Mouse (Mus musculus) right cerebral cortex, postnatal 14 days (tissue): ENCODE results near the gene Lsm3.
"Not testable (repeated sequence)": the region's sequence is repeated elsewhere in the genome, so short reads cannot be mapped to it uniquely, and the experiment has no call there.

ENCODE experiments used
- DNase-seq: peaks from one replicate; pipeline ENCODE4 v3.0.0; 2022

Lsm3 gene

DNA sequence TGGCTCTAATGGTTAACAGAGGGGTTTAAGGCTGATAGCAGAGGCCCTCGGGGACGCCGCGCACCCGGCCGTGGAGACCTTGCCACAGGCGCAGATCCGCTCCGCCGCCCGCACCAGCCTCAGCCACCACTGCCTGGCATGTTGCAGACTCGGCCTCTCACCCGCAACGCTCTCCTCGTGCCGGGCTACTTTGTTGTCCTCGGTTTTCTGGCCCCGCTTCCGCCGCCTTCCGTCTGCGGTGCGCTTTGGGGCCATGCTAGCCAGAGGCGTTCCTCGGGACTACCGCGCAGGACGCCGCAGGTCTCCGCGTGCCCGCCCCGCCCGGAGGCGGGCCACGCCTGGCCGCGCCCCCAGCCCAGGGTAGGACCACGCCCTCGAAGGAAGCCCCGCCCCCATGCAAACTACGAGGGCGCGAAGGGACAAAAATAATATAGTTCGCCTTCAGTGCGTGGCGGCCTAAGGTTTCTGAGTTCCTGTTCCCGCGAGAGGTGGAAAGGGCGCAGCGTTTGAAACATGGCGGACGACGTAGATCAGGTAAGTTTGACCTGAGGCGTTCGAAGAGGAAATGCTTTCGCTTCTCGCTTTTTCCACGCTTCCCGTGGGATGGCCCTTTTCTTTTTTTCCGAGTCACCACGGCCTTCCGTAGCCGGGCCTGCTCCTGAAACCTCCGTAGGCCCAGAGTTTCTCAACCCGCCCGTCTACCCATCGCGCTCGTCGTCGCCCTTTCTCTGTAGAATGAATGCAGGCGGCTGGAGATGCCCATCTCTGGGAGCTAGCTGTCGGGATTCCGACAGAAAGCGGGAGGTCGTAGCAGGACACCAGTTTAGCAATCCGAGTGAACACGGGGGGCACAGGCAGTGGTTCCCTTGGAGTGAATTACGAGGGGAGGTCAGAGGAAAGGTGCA, at the start of gene Lsm3, which contains the start of gene Xpc:
Gene Lsm3 (plus strand): TSS at position 384 of the 905 bp plus-strand sequence.
Gene Xpc (minus strand): TSS at position 344 of the 905 bp plus-strand sequence.
- peak; percentile 96 for DNase-seq

DNA sequence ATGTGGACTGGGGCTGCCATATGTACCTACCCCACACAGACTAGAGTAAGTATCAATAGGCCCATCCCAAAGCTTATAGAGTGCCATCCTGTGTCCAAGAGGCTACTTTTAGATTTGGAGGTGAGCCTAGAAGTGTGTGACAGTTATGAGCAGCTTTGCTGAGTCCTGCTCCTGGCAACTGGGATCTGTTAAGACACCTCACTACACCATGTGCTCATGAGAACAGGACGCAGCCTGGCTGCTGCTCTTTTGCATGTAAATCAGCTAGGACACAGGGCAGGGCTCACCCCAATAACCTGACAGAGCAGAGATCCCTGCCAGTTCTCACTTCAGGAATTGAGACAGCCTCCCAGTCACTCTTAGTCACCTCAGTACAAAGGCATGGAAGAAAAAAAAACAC, 48.6 kb upstream of the Lsm3 start:
- DNase-seq, result no peak

- DNase-seq, result no peak
These were observed 45.0 kb upstream of the Lsm3 start for GRCm38 (mm10) chr6:91470712-91471111.

DNA sequence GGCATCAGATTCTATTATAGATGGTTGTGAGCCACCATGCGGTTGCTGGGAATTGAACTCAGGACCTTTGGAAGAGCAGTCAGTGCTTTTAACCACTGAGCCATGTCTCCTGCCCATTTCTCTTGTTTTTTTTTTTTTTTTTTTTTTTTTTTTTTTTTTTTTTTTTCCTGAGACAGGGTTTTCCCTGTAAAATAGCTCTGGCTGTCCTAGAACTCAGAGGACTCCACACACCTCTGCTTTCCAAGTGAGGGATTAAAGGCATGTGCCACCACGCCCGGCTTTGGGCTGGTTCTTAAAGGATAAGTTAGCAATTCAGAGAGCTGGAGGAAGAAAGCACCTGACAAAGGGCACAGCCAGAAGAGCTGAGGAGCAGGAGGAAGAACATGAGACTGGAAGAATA, 44.3 kb upstream of the Lsm3 start:
- not testable (repeated sequence) for DNase-seq

DNA sequence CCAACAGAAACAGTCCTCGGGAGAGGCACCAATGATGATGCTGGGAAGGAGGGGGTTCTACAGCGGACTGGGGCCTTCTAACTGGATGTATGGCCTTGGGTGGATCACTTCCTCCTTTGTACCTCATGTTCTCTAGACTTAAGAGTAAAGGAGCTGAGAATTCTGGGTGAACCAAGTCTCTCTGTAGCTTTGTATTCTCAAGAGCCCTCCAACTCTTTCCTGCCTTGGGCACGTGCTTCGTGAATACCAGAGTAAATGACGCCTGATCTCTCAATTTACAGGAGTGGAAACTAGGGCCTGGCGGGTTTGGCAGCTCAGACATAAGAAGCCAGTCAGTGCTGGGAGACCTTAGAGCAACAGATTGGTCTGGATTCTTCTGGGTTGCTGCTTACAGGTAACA, 43.4 kb upstream of the Lsm3 start:
- no peak for DNase-seq

DNA sequence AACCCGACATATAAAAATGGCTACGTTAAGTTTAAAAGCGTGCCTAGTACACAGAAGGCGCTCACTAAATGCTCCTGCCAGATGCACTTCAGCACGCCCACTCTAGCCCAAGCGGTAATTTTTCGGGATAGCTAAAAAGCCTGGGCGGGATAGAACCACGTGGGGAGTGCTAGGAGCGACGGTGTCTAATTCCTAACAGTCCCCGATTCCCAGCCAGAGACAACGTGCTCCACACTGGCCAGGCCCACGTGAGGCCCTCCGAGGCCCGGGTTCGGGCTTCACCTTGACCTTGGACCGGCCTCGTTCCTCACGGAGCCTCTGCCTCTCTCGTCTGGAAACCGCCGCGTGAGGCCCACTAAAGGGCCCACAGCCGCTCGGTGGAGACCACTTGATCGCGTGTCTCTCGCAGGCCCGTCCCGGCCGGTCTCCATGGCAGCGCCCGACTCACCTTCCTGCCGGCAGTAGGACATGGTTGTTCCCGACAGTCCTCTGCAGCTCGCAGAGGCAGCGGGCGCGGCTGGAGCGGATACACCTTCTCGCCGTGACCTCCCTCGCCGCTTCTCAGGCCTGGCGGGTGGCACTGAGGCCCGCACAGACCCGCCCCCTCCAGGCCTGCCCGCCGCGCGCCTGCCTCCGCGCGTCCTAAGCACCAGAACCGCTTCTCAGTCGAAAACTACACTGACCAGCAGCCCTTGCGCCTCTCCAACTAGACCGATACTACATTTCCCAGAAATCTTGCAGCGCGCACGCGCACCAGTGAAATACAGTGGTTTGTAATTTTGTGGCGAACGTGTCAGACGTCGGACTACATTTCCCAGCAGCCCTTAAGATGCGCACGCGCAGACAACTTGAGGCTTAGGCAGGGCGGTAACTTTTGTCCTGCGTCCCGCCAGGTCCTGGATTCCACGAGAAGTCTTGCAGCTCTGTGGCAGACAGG, 42.6 kb upstream of the Lsm3 start, which contains the start of the genes Chchd4 and Tmem43:
Gene Chchd4 (minus strand): TSS at position 679 of the 937 bp plus-strand sequence.
Gene Tmem43 (plus strand): TSS at position 836 of the 937 bp plus-strand sequence.
- DNase-seq, result peak; percentile 97

DNA sequence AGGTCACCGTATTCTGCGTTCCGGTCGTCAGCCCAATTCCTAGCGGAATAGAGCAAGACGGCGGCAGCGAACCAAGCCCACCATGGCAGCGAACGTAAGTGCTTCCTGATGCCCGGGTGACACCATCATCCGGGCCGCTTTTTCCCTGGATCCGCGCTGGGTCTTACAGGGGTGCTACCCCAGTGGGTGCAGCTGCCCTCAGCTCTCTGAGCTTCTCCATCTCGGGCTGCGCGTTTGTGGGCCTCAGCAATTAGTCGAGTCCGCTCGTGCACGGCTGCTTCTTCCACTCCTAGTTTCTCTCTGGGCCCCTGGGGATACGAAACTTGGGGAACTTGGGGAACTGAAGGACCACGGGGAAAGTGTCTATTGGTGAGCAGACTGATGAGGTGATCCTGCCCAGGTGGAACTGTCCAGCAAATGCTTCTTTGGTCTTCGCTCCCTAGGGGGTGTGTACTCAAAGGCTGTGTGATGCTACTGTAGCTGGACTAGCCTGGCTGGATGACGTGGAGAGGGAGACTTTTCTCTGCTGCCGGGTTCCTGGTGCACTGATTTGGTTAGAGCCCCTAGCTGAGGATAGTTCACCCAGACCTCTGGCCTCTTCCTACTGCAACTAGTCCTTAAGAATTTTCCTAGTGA, 41.8 kb upstream of the Lsm3 start:
- no peak for DNase-seq

DNA sequence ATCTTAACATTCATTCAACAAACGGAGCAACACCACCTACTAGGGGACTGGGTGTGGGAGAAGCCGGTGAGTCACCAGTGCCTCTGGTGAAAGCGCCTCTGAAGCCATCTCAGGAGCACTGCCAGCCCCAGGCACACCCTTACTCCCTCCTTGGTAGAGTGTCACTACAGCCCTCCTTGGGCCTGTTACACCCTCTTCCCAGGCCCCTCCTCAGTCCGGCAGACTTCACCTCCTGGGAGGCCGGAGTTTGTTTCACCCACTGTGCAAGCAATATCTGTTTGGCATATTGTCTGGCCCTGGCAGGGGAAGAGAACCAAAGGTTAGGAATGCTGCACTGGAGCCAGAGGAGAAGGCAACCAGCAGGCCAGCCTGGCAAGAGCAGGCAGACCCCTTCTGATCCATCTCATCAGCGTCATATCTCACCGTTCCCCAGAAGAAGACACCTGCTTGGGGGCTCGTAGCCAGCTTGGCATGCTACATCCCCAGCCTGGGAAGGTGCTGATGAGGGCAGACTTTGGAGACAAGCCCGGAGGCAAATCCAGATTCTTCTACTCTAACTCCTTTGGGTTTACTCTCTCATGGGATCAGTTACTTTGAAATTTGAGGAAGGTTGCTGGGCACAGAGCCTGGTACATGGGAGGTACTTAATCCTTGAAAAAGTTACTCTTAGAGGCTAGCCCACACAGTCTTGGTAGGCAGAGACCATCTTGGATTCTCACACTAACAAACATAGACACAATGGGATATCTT, 41.1 kb upstream of the Lsm3 start:
- no peak for DNase-seq

GRCm38 (mm10) chr6:91476541-91476940, 39.2 kb upstream of the Lsm3 start:
- DNase-seq, result no peak

- no peak for DNase-seq
These were observed 32.4 kb upstream of the Lsm3 start for GRCm38 (mm10) chr6:91483371-91483770.

DNA sequence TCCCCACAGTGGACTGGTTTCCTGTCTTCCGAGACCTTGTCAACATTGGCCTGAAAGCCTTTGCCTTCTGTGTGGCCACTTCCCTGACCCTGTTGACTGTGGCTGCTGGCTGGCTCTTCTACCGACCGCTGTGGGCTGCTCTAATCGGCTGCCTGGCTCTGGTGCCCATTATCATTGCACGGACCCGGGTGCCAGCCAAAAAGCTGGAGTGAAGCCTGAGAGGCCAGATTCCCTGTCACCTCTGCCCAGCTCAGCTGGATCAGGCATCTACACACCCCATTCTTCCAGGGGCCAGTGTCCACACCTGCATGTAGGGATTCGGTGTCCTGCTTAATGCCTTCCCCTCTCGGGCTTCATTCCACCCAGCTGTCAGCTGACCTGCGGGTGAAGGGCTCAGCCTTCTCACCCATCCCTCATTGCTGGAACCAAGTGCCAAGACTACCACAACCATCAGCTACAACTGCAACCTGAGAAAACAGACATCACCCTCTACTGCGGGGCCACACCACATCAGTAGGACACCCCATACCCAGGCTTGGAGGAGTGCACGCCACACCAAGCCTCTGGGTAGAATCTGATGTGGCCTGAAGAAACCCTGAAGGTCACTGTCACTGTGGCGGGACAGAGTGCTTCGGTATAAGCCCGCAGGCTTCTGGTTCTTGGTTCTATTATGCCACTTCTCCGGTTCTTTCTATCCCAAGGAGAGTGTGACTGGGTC, 28.8 kb upstream of the Lsm3 start:
- no peak for DNase-seq

DNA sequence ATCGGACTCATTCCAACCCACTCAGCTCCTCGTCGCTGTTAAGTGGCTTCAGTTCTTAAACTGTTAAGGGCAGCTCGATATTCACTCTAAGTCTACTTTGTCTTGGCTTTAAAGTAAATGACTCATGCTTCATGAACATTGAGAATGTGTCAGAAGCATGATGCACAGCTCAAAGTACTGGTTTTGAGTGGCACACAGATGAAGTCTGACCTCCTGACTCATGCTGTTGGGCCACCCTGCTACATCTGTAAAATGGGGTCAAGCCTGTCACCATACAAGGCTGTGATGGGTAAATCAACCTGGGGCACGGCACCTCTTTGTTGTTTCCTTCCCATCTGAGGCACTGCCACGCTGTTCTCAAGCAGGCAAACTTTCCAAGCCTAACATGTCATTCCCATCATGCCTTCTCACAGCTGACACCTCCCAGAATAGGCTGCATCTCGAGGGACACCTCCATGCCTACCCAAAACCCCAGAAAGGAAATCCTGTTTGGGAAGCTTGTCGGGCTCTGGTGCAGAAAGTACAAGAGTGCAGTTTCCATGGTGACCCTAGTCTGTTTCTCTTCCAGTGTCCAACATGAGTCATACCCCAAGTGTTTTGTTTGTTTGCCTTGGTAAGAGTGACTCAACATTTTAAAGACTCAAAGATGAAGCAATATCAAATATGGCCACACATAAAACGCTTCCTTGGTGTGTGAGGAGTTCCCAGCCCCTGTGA, 27.1 kb upstream of the Lsm3 start:
- DNase-seq, result no peak

DNA sequence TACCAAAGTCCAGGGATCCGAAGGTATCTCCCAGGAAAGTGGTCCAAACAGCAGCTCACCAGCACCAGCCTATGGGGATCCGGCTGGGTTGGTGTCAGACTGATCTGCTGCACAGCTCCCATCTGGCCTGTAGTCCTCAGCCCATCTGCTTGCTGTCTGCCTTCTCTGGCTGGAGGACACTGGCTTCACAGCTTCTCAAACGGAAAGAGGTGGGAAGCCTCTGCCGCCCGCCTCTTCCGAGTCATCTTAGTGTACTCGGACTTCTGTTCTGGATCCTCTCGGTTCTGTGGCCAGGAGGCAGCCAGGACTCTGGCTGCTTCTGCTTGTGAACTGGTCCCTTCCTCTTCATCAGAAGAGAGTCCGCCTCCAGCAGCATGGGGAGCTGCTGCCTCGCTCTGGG, 25.9 kb upstream of the Lsm3 start:
- peak; percentile 32 for DNase-seq

DNA sequence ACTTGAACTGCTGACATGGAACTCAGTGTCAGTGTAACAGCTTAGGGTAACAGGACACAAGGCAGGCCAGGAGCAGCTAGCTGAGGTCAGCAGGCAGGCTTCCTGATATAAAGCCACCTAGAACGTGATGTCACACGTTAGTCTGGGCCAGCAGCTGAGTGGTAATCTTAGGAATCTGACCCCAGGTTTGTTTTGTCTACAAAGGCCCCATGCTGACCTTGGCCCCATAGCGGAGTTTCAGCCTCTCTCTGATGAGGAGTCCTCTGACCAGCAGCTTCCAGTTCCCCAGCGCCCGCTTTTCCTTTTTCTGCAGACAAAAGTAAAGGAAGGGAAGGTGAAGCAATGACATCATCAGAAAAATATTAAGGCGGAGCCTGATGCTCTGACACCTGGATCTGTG, 24.7 kb upstream of the Lsm3 start:
- no peak for DNase-seq

DNA sequence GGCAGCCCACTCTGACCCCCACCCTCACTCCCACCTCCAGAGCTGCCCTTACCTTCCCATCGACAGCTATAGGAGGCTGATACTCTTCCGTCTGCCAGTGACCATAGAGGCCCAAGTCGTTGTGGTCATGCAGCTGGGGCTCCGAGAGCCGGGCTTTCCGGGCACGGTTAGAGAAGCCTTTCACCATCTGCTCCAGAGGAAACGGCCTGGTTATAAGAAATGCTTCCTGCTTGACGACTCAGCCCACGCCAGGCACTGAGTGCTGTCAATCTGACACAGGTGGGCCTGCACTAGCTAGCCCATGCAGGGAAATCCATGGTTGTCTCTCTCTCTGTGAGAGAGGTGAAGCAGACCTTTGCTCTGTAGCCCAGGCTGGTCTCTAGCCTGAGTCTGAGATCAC, 22.7 kb upstream of the Lsm3 start:
- DNase-seq, result no peak

DNA sequence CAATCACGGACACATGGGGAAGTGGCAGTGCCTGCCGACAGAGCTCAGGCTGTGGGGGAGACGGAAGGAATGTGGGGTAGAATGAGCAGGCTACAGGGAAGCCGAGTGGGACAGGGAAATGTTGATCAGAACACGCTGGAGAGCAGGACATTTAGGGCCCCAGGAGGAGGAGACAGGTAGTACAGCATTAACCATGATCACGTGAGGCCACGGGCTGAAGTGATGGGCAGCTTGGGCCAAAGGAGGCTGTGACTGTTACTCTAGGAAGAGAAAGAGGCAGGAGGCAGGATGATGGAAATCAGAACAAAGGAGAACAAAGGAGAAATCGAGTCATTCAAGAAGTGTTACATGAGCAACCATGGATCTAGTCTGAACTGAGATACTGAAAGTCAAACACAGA, 21.2 kb upstream of the Lsm3 start:
- no peak for DNase-seq

- no peak for DNase-seq
These were observed 12.4 kb upstream of the Lsm3 start for GRCm38 (mm10) chr6:91503302-91503701.

DNA sequence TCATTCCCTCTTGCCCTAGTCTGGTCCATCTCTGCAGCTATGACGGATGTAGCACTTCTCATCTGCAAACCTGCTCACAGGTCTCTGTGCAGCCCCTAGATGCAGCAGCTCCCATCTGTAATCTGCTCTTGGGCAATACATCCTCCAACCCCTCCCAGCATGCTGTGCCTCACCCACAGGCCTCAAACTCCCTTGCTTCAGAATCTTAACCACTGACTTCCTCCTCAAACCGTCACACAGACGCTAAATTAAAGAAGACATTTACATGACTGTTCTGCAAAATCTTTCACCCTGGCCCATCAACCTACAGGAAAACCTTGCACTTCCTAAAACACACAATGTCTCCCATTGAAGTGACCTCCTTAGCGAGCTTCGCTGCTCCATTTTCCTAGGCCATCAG, 9.7 kb upstream of the Lsm3 start:
- no peak for DNase-seq

DNA sequence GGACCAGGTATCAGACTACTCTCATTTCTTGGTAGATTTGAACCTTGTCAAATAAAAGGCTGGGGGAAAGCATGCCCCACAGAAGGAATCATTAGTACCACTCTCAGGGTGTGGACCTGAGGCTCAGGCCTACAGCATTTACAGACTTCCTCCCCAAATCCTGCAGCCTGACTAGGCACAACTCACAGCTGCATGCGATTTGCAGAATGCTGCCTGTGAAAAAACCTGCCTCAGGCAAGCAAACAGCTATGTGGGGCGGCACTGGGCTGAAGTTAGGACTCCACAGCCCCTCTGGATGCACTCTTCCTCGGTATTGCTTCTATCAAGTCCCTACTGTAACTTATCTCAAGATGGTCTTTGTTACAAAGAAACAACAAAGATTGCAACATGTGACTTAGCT, 7.7 kb upstream of the Lsm3 start:
- DNase-seq, result no peak

DNA sequence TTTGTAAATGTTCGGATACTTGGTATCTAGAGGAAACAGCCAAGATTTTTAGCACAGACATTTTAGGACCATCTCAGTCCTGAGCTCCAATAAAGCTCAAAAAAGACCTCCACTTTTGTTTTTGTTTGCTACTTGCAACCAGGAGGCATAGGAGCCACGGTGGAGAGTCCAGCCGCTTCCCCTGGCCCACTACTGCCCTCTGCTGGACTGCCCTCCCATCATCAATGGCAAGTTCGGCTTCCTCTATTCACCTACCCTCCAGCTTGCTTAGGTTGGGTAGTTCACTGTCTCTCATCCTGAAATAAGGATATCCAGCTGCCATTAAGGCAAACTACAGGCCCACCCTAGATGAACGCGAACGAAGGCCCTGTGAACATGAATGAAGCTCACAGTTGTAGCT, 6.4 kb upstream of the Lsm3 start:
- DNase-seq, result peak; percentile 73

DNA sequence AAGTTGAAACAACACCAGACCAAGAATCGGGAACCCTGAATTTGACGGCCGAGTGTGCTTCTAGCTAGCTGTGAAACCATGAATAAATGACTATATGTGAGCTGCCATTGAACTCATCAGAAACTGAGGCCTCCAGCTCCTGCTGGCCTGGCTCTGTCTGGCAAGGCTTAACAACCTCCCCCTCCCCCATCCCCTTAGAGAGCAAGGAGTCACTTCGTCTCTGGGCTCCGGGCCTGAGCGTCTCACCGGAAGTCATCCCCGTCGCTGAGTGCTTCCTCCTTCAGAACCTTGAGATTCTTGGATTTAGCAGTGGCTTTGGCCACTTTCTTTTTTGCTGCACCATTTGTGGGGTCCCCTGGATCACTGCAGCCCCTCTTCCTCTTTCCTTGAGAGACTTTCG, 5.5 kb upstream of the Lsm3 start:
- DNase-seq, result no peak
